Mouse (Mus musculus) heart, adult 9 months (tissue): ENCODE results near the gene Man1a.
A peak's percentile ranks its signal among the peaks of the same experiment; 100 is the strongest.

Experiments used
- DNase-seq, 2 experiments: peaks; one replicate each; pipeline ENCODE4 v3.0.0; 2022; ENCODE audit warnings: low spot score in 2 of 2

The Man1a gene

GRCm38 (mm10) chr10:54014116-54014758 lies 62.2 kb downstream of the Man1a start:
- DNase-seq: no peak

DNA sequence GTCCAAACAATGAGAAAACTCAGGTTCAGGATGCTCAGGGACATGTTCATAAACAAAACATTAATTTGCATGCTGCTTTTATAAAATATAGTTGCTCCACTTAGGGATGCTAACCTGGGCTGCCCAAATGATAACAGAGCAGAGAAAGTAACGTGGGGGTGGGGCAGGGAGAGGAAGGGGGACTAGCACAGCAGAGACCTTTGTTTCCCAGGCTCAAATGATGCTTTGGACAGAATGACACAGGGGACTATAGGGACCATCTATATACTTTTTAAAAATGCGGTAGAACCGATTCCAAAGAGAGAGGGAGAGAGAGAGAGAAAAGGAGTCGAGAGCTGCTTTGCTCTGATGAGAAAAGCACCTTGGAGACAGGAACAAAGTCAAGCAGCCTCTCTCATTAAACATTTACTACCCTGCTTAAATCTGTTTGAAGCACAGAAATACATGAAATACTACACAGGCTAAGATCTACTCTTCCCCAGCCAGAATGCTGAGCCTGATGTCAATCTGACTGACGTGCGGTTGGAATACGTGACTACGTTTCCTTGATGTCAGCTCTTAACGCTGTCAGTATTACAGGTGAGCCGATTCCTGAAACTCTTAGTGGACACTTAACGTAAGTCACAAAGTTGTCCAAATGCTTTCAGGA lies 63.1 kb downstream of the Man1a start:
- no peak for DNase-seq

DNA sequence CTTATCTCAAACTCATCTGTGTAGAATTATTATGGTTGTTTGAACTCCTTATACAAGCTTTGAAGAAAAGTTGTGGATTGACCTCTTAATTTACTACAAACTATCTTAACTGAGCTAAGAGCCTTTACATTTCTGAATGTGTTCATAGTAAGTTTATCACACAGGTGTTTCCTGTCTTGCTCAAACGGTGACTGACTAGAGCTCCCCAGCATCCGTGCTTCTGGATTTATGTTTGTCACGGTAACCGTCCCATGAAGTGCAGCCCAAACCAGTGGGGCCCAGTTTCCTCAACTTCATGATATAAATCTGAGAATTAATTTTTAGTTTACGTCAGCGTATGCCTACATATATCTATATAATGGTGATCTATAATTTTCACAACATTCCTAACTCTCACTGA lies 67.3 kb downstream of the Man1a start:
- DNase-seq: no peak

GRCm38 (mm10) chr10:54006868-54007267 lies 69.5 kb downstream of the Man1a start:
- no peak for DNase-seq

DNA sequence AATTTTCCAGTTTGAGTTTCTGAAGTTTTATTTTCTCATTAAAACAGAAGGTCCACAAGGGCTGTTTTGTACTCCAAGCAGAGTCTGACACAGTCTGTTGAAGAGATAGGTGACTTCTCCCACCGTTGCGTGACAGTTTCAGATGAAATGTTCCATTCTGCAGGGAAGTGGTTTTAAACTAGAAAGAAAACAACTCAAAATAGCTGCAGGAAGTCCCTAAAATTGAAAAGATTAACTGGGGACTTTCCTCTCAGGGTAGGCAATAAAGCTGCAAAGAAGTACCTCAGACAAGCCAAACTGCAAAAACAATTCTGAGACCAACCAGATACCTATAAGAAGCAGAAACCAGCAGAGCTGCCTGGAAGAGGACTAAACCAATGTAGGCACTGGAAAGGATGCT lies 70.6 kb downstream of the Man1a start:
- no peak for DNase-seq

DNA sequence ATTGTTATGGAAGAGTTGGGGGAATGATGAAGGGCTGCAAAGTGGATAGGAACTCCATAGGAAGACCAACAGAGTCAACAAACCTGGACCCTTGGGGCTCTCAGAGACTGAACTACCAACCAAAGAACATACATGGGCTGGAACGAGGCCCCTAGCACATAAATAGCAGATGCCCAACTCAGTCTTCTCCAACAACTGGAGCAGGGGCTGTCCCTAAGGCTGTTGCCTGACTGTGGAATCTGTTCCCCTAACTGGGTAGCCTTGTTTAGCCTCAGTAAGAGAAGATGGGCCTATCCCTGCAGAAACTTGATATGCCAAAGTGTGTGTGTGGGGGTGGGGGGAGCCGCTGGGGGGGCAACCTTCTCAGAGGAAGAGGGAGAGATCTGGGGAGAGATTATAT lies 73.5 kb downstream of the Man1a start:
- DNase-seq: no peak

DNA sequence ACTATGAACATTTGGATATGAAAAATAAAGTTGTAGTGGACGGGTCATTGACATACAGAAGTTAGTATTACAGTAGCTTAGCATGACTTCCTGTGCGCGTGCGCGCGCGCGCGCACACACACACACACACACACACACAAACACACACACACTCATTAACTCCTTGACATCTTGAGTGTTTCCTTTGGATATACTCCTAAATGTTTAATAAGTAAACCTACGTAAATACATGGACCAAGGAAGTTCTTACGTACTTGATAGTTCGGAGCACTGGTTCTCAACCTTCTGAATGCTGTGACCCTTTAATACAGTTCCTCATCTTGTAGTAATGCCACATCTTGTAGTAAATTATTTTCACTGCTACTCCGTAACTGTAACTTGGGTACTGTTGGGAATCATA lies 79.1 kb downstream of the Man1a start:
- DNase-seq: no peak

DNA sequence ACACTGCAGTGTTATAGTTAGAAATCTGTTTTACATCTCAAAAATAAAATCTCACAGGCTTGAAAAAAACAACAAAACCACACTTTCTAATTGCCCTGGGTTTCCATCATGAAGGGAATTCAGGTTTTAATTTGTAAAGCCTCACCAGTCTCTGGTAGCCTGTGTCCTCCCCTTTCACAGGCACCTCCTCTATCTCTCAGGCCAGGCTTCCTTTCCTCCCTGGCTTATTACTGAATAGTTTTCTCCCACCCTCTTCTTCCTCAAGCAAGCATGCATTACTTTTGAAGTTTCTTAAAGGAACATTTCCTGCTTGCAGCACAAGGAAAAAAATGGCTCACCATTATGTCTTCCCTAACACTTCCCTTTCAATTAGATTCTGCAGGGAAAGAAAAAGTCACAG lies 80.2 kb downstream of the Man1a start:
- no peak for DNase-seq

DNA sequence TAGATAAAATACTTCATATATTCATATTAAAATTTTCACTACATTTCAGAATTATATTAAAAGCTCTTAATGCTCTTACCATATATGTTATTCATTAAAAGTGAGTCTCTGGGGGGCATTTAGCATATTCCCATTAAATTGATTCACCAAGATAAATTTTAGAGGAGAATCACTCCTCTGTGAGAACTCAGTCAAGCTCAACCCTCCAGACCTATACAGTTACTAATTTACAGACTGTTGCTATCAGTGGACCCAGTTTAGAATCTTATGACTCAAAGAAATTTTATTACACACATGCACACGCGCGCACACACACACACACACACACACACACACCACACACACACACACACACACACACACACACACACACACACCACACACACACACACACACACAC lies 81.8 kb downstream of the Man1a start:
- DNase-seq: no peak

DNA sequence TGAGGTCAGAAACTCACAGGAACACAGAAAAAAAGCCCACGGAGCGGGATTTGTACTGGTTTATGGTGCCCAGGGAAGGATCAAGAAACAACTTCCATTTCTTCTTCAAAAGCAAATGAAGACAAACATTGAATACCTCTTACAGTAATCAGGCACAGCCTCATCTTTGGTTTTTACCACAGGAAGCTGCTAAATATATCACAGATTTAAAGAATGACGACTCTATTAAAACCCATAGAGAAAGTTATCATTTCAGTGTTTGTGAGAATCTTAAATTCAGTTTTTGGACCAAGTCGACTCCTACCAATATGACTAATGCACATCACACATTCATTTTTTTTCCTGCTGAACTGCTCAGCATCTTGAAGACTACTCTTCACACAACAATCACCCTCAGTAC lies 86.0 kb downstream of the Man1a start:
- DNase-seq: no peak

DNA sequence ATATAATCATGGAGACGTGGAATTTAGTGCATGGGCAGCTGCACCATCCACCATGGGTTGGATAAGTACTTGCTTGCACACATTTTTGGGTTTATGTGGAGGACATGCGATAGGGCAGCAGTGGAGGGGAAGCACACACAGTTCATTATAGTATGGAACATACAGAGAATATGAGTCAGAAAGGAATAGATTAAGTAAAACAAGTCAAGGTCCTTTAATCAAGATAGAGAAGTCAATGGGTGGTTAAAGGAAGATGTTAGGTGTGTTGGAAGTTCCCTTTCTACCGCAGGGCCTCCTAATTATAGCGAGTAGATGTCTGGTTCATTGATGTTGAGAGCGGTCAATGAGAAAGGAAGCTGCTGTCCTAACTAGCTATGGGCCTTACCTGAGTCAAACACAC lies 91.5 kb downstream of the Man1a start:
- no peak for DNase-seq

DNA sequence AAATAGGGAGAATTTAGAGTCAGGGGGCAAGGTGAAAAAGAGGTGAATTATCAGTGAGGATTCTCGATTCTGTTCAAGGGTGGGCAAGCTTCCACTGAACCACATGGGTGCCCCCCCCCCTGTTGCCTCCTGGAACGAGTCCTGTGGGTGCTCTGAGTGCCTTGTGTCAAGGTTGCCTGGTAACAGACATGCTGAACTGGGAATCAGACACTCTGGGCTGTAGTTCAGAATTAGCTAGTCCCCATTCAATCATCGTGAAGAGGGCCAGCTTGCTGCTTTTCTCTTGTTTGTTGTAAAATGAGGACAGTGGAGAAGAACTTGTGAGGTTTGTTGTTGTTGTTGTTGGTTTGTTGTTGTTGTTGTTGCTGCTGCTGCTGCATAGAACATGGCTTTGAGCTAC lies 92.3 kb downstream of the Man1a start:
- peak in 1 of 2 experiments; percentile 8 for DNase-seq

- no peak for DNase-seq
These were observed 97.8 kb downstream of the Man1a start for GRCm38 (mm10) chr10:53978647-53979046.

GRCm38 (mm10) chr10:53974180-53974579 lies 102.2 kb downstream of the Man1a start:
- DNase-seq: no peak

DNA sequence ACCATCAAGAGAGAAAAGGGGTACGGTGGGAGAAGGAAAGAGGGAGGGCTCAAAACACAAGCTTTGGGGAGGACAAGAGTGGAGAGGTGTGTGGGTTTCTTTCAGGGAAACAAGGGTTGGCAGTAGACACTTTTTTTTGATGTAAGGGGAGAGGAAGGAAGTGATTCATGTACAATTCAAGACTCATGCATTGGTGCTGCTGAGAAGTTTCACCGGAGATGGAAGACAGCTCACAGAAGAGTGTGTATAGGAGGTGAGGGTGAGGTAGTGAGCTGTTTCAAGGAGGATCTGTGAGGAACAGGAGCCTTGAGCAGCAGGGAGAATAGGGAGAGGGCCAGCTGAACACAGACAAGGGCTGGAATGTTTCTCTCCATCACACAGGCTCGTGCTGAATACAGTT lies 116.7 kb downstream of the Man1a start:
- no peak for DNase-seq

DNA sequence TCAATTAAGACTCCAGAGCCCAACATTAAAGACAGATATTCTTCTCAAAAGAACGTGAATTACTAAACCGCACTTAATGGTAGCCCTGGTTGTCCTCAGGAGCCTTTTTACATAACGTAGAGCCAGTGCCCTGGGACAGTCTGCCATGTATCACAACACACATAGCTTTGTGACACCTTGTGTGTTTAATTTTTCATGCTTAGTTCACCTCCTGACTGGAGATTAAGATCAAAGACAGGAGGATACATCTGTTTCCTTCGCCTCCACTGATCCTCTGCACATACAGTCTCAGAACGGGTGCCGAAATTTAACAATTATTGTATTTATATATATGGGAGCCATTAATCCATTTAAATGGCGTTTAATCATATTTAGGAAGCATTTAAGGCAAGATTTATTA lies 134.8 kb downstream of the Man1a start:
- DNase-seq: no peak

- no peak for DNase-seq
These were observed 138.2 kb downstream of the Man1a start for GRCm38 (mm10) chr10:53938199-53938598.

- DNase-seq: no peak
These were observed 140.3 kb downstream of the Man1a start for GRCm38 (mm10) chr10:53936078-53936477.

DNA sequence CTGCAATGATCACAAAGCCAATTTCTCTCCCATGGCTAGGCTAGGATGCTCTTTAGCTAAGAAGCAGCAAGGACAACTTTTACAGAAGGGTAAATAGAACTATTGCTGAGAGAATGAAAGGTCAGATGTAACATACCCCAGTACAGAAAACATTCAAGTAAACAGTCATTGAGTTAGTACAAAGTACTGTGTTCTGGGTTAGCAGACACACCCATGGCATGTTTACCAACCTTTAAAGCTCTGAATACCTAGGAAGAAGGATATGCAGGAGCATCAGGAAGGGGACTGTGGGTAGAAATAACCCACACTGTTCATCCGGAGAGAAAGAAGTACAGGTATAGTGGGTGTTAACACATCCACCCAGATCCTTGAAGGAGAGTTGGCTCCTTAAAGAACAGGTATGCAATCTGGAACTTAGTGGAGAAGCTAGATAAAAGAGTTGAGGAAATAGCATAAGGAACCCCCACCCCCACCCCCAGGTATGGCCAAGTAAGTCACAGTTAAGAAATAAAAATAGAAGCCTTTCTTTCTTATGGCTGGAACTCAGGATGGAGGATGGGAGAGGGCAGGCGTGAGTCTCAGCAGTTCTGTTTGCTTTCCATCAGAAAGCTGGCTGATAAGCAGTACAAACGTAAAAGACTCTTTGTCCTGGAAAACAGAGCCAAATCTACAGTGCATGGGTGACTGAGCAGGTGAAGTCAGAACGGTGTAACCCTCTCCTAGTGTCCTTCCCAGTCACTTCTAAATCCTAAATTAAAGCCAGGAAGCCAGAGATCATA lies 146.5 kb downstream of the Man1a start:
- DNase-seq: no peak

DNA sequence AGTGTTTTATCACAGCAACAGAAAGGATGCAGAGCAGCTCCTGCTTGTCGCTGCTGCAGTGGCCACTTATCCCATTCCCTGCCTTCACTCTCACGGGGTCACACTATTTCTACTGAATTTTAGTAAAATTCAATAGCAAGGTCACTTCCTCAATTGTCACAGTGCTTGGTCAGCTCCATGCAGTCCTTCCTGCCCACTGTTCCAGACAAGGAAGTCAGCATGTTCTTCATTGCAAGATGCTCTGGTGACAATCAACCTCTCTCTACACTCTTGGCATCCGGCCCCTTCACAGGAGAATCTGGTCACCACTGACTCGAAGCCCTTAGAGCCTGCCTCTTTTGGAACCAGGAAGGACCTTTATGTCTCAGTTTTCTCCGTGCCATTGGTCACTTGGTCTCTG lies 148.5 kb downstream of the Man1a start:
- peak; percentile 20 to 32 for DNase-seq

DNA sequence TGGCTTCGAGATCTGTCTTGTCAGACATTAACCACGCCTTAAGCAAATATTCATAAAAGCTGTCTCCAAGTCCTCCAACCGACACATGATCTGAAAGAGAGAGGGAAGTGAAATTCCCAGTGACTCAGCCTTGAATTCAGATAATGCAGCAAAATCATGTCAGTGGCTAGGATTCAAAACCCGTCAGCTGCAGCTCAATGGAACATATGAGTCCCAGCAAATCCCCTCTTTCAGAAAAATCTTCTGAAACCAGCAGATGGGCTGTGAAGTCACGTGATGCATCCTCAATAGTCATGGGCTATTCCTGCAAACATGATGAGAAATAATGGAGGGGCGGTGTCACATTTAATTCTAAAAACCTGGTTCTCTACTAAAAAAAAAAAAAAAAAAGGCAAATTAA lies 151.0 kb downstream of the Man1a start:
- peak; percentile 38 to 40 for DNase-seq

DNA sequence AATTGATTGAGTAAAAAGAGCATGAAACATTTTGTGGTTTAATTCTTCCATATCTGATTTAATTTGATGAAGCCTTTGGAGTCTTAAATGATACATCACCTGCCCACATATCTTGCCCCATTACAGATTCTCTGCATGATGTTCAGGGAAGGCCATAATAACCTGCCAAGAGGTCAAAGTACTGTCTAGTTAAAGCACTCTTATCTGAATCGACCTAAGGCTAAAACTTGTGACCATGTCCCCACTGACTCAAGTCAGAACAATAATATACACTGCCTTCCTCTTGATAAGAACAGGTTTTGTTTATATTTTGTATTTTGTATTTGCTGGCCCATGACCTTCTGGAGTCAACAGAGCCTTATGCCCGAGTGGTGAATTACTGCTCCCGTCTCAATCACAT lies 154.2 kb downstream of the Man1a start:
- no peak for DNase-seq

DNA sequence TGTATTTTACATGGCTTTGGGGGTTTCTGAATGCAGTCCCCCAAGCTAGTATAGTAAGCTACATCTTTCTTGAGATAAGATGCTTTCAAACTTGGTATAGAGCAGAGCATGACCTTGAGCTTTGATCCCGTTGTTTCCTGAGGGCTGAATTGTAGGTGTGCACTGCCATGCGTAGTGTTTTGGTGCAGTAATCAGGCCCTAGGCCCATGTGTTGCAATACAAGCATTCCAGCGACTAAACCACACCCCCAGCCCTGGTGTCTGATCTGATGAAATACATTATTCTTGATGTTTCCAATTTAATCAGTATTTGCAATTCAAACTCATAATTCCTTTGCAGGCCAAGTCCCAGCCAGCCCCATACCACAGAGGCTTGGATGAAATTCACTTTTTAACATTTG lies 158.9 kb downstream of the Man1a start:
- DNase-seq: no peak
